Mouse (Mus musculus): ENCODE results near the gene Rad54l2. TPM values are rescaled to one million over a fixed set of nuclear protein-coding genes. Genes with fewer than 3 reads are reported as not detected.

Gene Rad54l2
- 10.2 and 10.8 TPM in 2 replicates for polyA plus RNA-seq (2016; fragmentation: Nextera tagmentation; extraction: Ambion mirVana)

GRCm38 (mm10) chr9:106788812-106789321, at the start of gene Rad54l2:
Rad54l2 (minus strand) TSS chr9:106789194.
- Histone ChIP-seq H3K27ac (replicated peaks) (peak within 1 kb of the TSS; percentile 98), H3K4me1 (peaks cover 16% of the 10 kb centered on the region), H3K27me3 (replicated peaks; ENCODE audit: low read depth, poor library complexity, severe bottlenecking) (no peaks in the 10 kb centered on the region), H3K9me3 (no peaks in the 10 kb centered on the region), H3K4me3 (peak within 1 kb of the TSS; percentile 99), H3K36me3 (replicated peaks) (no peaks in the 10 kb centered on the region)
- under 1% methylated on average over 49 of the region's 49 CpGs for WGBS
- peak; percentile 91 for DNase-seq (ENCODE audit: low spot score)

- DNase-seq (ENCODE audit: low spot score): peak; percentile 93
- H3K9me3 ChIP-seq: no peaks in the 10 kb centered on the region
- peak overlapping the region; percentile 97 for H3K27ac ChIP-seq (replicated peaks)
- H3K36me3 ChIP-seq (replicated peaks): peaks cover 16% of the 10 kb centered on the region
- peaks cover 6% of the 10 kb centered on the region; the same call in 1 of the 2 replicates for H3K4me1 ChIP-seq
- H3K27me3 ChIP-seq (replicated peaks; ENCODE audit: low read depth, poor library complexity, severe bottlenecking): no peaks in the 10 kb centered on the region
- H3K4me3 ChIP-seq: peak overlapping the region; percentile 97
- 4% methylated on average over 32 of the region's 32 CpGs for WGBS
Observed at GRCm38 (mm10) chr9:106822381-106823104, 33.5 kb upstream of the Rad54l2 start.

GRCm38 (mm10) chr9:106821618-106822380, 32.8 kb upstream of the Rad54l2 start, which contains the start of gene Dcaf1:
Dcaf1 (plus strand) TSS chr9:106821874.
- peaks cover 12% of the 10 kb centered on the region for H3K36me3 ChIP-seq (replicated peaks)
- peak within 1 kb of the TSS; percentile 97 for H3K27ac ChIP-seq (replicated peaks)
- DNase-seq (ENCODE audit: low spot score): peak; percentile 95
- H3K4me1 ChIP-seq: peaks cover 6% of the 10 kb centered on the region; the same call in 1 of the 2 replicates
- H3K27me3 ChIP-seq (replicated peaks; ENCODE audit: low read depth, poor library complexity, severe bottlenecking): no peaks in the 10 kb centered on the region
- H3K9me3 ChIP-seq: no peaks in the 10 kb centered on the region
- H3K4me3 ChIP-seq: peak within 1 kb of the TSS; percentile 97
- WGBS: under 1% methylated on average over 71 of the region's 71 CpGs

- Histone ChIP-seq H3K27ac (replicated peaks) (peak overlapping the region; percentile 97), H3K27me3 (replicated peaks; ENCODE audit: low read depth, poor library complexity, severe bottlenecking) (no peaks in the 10 kb centered on the region), H3K4me1 (peaks cover 6% of the 10 kb centered on the region; the same call in 1 of the 2 replicates), H3K9me3 (no peaks in the 10 kb centered on the region), H3K36me3 (replicated peaks) (peaks cover 10% of the 10 kb centered on the region), H3K4me3 (peak overlapping the region; percentile 97)
- WGBS: 56% methylated on average over 15 of the region's 15 CpGs
- DNase-seq (ENCODE audit: low spot score): no peak
Observed at GRCm38 (mm10) chr9:106821050-106821617, 32.1 kb upstream of the Rad54l2 start.

GRCm38 (mm10) chr9:106819201-106819600, 30.2 kb upstream of the Rad54l2 start:
- DNase-seq (ENCODE audit: low spot score): no peak
- Histone ChIP-seq H3K36me3 (replicated peaks) (peaks cover 3% of the 10 kb centered on the region; the same call in 1 of the 2 replicates), H3K4me3 (no peak overlapping the region), H3K27me3 (replicated peaks; ENCODE audit: low read depth, poor library complexity, severe bottlenecking) (no peaks in the 10 kb centered on the region), H3K4me1 (peaks cover 6% of the 10 kb centered on the region; the same call in 1 of the 2 replicates), H3K27ac (replicated peaks) (no peak overlapping the region), H3K9me3 (no peaks in the 10 kb centered on the region)
- 84% methylated on average over 1 of the region's 1 CpGs for WGBS

GRCm38 (mm10) chr9:106818191-106818590, 29.2 kb upstream of the Rad54l2 start:
- H3K27ac ChIP-seq (replicated peaks): no peak overlapping the region
- WGBS: 80% methylated on average over 6 of the region's 6 CpGs
- no peaks in the 10 kb centered on the region for H3K27me3 ChIP-seq (replicated peaks; ENCODE audit: low read depth, poor library complexity, severe bottlenecking)
- H3K9me3 ChIP-seq: no peaks in the 10 kb centered on the region
- H3K36me3 ChIP-seq (replicated peaks): no peaks in the 10 kb centered on the region
- DNase-seq (ENCODE audit: low spot score): no peak
- H3K4me1 ChIP-seq: peaks cover 6% of the 10 kb centered on the region; the same call in 1 of the 2 replicates
- no peak overlapping the region for H3K4me3 ChIP-seq

GRCm38 (mm10) chr9:106806503-106806902, 17.5 kb upstream of the Rad54l2 start:
- no peak overlapping the region for H3K4me3 ChIP-seq
- H3K36me3 ChIP-seq (replicated peaks): no peaks in the 10 kb centered on the region
- H3K27me3 ChIP-seq (replicated peaks; ENCODE audit: low read depth, poor library complexity, severe bottlenecking): no peaks in the 10 kb centered on the region
- DNase-seq (ENCODE audit: low spot score): no peak
- no peaks in the 10 kb centered on the region for H3K4me1 ChIP-seq
- 77% methylated on average over 4 of the region's 4 CpGs for WGBS
- H3K9me3 ChIP-seq: peaks cover 10% of the 10 kb centered on the region; the same call in 1 of the 2 replicates
- no peak overlapping the region for H3K27ac ChIP-seq (replicated peaks)

GRCm38 (mm10) chr9:106790831-106791230, 1.8 kb upstream of the Rad54l2 start:
- peaks cover 16% of the 10 kb centered on the region for H3K4me1 ChIP-seq
- DNase-seq (ENCODE audit: low spot score): no peak
- no peaks in the 10 kb centered on the region for H3K36me3 ChIP-seq (replicated peaks)
- H3K27me3 ChIP-seq (replicated peaks; ENCODE audit: low read depth, poor library complexity, severe bottlenecking): no peaks in the 10 kb centered on the region
- no peak overlapping the region for H3K27ac ChIP-seq (replicated peaks)
- WGBS: 70% methylated on average over 6 of the region's 6 CpGs
- no peaks in the 10 kb centered on the region for H3K9me3 ChIP-seq
- no peak overlapping the region for H3K4me3 ChIP-seq

GRCm38 (mm10) chr9:106789363-106789762, 369 bp upstream of the Rad54l2 start:
- Histone ChIP-seq H3K27me3 (replicated peaks; ENCODE audit: low read depth, poor library complexity, severe bottlenecking) (no peaks in the 10 kb centered on the region), H3K4me1 (peaks cover 16% of the 10 kb centered on the region), H3K27ac (replicated peaks) (peak overlapping the region; percentile 98), H3K4me3 (peak overlapping the region; percentile 99), H3K9me3 (no peaks in the 10 kb centered on the region), H3K36me3 (replicated peaks) (no peaks in the 10 kb centered on the region)
- 25% methylated on average over 10 of the region's 10 CpGs for WGBS
- peak; percentile 9 for DNase-seq (ENCODE audit: low spot score)

GRCm38 (mm10) chr9:106787979-106788811, 799 bp downstream of the Rad54l2 start:
- peak; percentile 36 for DNase-seq (ENCODE audit: low spot score)
- 7% methylated on average over 23 of the region's 23 CpGs for WGBS
- H3K27ac ChIP-seq (replicated peaks): peak overlapping the region; percentile 98

GRCm38 (mm10) chr9:106785206-106785605, 3.8 kb downstream of the Rad54l2 start:
- peaks cover 16% of the 10 kb centered on the region for H3K4me1 ChIP-seq
- WGBS: 91% methylated on average over 3 of the region's 3 CpGs
- H3K9me3 ChIP-seq: no peaks in the 10 kb centered on the region
- no peaks in the 10 kb centered on the region for H3K27me3 ChIP-seq (replicated peaks; ENCODE audit: low read depth, poor library complexity, severe bottlenecking)
- H3K36me3 ChIP-seq (replicated peaks): no peaks in the 10 kb centered on the region
- no peak for DNase-seq (ENCODE audit: low spot score)
- no peak overlapping the region for H3K4me3 ChIP-seq
- H3K27ac ChIP-seq (replicated peaks): no peak overlapping the region

More at GRCm38 (mm10) chr9:106787979-106788811, 799 bp downstream of the Rad54l2 start:
- Histone ChIP-seq H3K27me3 (replicated peaks; ENCODE audit: low read depth, poor library complexity, severe bottlenecking) (no peaks in the 10 kb centered on the region), H3K9me3 (no peaks in the 10 kb centered on the region), H3K4me1 (peaks cover 16% of the 10 kb centered on the region), H3K36me3 (replicated peaks) (no peaks in the 10 kb centered on the region), H3K4me3 (peak overlapping the region; percentile 99)

Data from embryonic facial prominence, embryonic 10.5 days (tissue).